Mouse (Mus musculus) brain, embryonic 14.5 days (tissue): ENCODE data around the gene Rara.

Experiments used
- CTCF ChIP-seq: fragments of 200-500 bp; IDR thresholded peaks from 2 replicates; pipeline ENCODE4 v1.5.1; 2012; ENCODE audit warnings: inconsistent platforms, mild to moderate bottlenecking, moderate library complexity, borderline replicate concordance; ENCODE audit not compliant: insufficient read depth, insufficient read length; ENCODE audit errors: extremely low read depth
- POLR2A ChIP-seq: fragments of 200-500 bp; IDR thresholded peaks from 2 replicates; pipeline ENCODE4 v1.6.1; 2012; ENCODE audit warnings: mild to moderate bottlenecking, inconsistent platforms, borderline replicate concordance; ENCODE audit not compliant: poor library complexity, insufficient read depth, insufficient read length, severe bottlenecking; ENCODE audit errors: extremely low read depth

DNA sequence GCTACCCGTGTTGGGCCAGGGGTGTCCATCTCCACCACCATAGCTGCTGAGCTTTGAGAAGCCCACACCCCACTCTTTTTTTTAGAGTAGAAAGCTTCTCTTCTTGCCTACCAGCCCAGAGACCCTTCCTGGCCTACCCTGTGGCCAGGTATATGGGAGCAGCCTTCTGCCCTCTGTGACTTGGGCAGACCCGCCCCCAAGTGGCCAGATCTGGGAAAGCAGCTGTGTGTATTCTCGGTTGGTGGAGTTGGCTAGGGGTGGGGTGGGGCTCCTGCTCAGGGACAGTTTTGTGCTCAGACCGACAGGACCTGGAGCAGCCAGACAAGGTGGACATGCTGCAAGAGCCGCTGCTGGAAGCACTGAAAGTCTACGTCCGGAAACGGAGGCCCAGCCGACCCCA, 44.6 kb downstream of the Rara start:
- no peak for TF ChIP-seq POLR2A
- TF ChIP-seq CTCF = peak; percentile 93
